Mouse (Mus musculus): ENCODE data around the gene Rem2. TPM values are rescaled to one million over a fixed set of nuclear protein-coding genes. Genes with fewer than 3 reads are reported as not detected.

Gene Rem2
- polyA plus RNA-seq, 1 experiment from 2014 or later = 2.0 TPM

DNA sequence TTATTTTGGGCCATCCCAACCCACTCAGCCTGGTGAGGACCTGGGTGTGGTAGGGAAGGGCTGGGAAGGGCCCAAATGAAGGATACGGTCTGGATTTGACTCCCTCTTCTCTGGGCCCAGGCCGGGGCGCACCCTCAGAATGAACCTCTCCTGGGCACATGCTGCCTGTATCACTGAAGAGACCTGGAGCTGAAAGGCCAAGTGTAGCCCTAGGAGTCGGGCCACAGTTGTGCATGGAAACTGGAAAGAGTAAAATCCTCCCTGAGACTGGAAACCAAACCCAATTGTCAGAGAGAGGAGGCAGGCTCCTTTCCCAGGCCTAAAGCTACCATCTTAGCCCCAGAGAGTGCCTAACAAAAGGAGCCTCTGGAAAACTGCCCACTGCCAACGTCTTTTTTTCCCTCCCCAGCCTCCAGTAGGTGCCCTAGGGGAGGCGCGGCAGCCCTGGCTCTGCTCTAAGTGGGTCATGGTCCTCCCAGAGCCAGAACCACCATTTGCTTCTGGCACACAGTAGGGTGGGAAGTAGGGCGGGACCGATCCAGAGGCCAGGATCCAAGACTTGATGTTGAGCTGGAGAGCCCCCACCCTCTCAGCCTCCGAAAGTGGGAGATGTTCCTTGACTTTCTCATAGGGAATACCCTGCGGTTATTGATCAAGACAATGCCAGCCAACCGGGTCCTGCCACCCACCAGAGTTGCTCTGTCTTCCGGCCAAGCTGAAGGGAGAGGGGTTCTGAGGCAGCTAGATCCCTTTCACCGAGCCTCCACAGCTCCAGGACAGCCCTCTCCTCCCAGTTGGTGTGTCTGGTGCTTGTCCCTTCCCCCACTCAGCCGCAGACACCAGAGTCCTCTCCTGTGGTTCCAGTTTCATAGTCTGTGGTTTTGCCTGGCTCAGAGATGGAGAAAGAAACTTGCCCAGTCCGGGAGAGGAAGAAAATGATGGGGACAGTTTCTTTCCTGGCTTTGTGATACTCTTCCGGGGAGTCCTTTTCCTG, 42.8 kb upstream of the Rem2 start:
- peak overlapping the region; percentile 74 for H3K4me2 ChIP-seq
- H3K27me3 ChIP-seq (replicated peaks) = no peaks in the 10 kb centered on the region
- WGBS = 33% methylated on average over 17 of the region's 17 CpGs
- H3K4me1 ChIP-seq = peaks cover 53% of the 10 kb centered on the region
- H3K36me3 ChIP-seq = peaks cover 45% of the 10 kb centered on the region
- ATAC-seq (ENCODE audit: extremely low read depth, insufficient number of reproducible peaks, low FRiP score, low TSS enrichment) = no peak
- peak overlapping the region; percentile 84 for H3K4me3 ChIP-seq
- peak overlapping the region; percentile 100 for H3K9ac ChIP-seq
- H3K9me3 ChIP-seq = no peaks in the 10 kb centered on the region
- H3K27ac ChIP-seq (replicated peaks) = peak overlapping the region; percentile 97

- H3K4me2 ChIP-seq = peak overlapping the region; percentile 74
- H3K27me3 ChIP-seq (replicated peaks) = no peaks in the 10 kb centered on the region
- peaks cover 45% of the 10 kb centered on the region for H3K36me3 ChIP-seq
- ATAC-seq (ENCODE audit: extremely low read depth, insufficient number of reproducible peaks, low FRiP score, low TSS enrichment) = no peak
- peak overlapping the region; percentile 100 for H3K9ac ChIP-seq
- WGBS = 56% methylated on average over 12 of the region's 12 CpGs
- peak overlapping the region; percentile 97 for H3K27ac ChIP-seq (replicated peaks)
- H3K4me3 ChIP-seq = peak overlapping the region; percentile 84
- peaks cover 44% of the 10 kb centered on the region for H3K4me1 ChIP-seq
- H3K9me3 ChIP-seq = no peaks in the 10 kb centered on the region
Observed at GRCm38 (mm10) chr14:54433941-54434531, 41.9 kb upstream of the Rem2 start.

- no peaks in the 10 kb centered on the region for H3K27me3 ChIP-seq (replicated peaks)
- H3K4me1 ChIP-seq = peaks cover 31% of the 10 kb centered on the region
- H3K4me2 ChIP-seq = no peak overlapping the region
- no peak overlapping the region for H3K27ac ChIP-seq (replicated peaks)
- peaks cover 50% of the 10 kb centered on the region for H3K36me3 ChIP-seq
- ATAC-seq (ENCODE audit: extremely low read depth, insufficient number of reproducible peaks, low FRiP score, low TSS enrichment) = no peak
- WGBS = 64% methylated on average over 11 of the region's 11 CpGs
- no peak overlapping the region for H3K4me3 ChIP-seq
- H3K9ac ChIP-seq = no peak overlapping the region
- H3K9me3 ChIP-seq = no peaks in the 10 kb centered on the region
Observed at GRCm38 (mm10) chr14:54435194-54435918, 40.5 kb upstream of the Rem2 start.

DNA sequence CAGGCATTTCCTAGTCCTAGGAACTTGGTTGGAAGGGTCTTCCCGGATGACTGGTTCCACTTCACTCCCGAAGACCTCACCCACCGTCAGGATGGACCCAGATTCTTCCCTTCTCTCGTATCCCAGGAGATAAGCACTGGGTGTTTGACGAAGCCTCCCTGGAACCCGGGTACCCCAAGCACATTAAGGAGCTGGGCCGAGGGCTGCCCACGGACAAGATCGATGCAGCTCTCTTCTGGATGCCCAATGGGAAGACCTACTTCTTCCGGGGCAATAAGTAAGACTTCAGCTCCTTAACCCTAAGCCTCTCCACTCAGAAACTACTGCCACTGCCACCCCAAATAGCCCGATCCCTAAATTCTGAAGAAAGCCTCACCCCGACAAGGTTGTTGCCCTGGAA, 36.7 kb upstream of the Rem2 start:
- Histone ChIP-seq H3K27me3 (replicated peaks) (no peaks in the 10 kb centered on the region), H3K9ac (no peak overlapping the region), H3K36me3 (peaks cover 64% of the 10 kb centered on the region), H3K27ac (replicated peaks) (no peak overlapping the region), H3K4me1 (peaks cover 26% of the 10 kb centered on the region), H3K4me2 (no peak overlapping the region), H3K9me3 (no peaks in the 10 kb centered on the region), H3K4me3 (no peak overlapping the region)
- ATAC-seq (ENCODE audit: extremely low read depth, insufficient number of reproducible peaks, low FRiP score, low TSS enrichment) = no peak
- 81% methylated on average over 12 of the region's 12 CpGs for WGBS

GRCm38 (mm10) chr14:54439610-54440009, 36.3 kb upstream of the Rem2 start:
- H3K9me3 ChIP-seq = no peaks in the 10 kb centered on the region
- no peak for ATAC-seq (ENCODE audit: extremely low read depth, insufficient number of reproducible peaks, low FRiP score, low TSS enrichment)
- peaks cover 26% of the 10 kb centered on the region for H3K4me1 ChIP-seq
- no peak overlapping the region for H3K4me3 ChIP-seq
- 67% methylated on average over 7 of the region's 7 CpGs for WGBS
- no peaks in the 10 kb centered on the region for H3K27me3 ChIP-seq (replicated peaks)
- no peak overlapping the region for H3K27ac ChIP-seq (replicated peaks)
- H3K36me3 ChIP-seq = peaks cover 64% of the 10 kb centered on the region
- no peak overlapping the region for H3K9ac ChIP-seq
- no peak overlapping the region for H3K4me2 ChIP-seq

DNA sequence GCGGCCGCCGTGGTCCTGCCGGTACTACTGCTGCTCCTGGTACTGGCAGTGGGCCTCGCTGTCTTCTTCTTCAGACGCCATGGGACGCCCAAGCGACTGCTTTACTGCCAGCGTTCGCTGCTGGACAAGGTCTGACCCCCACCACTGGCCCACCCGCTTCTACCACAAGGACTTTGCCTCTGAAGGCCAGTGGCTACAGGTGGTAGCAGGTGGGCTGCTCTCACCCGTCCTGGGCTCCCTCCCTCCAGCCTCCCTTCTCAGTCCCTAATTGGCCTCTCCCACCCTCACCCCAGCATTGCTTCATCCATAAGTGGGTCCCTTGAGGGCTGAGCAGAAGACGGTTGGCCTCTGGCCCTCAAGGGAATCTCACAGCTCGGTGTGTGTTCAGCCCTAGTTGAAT, 35.4 kb upstream of the Rem2 start:
- H3K27ac ChIP-seq (replicated peaks) = no peak overlapping the region
- peaks cover 62% of the 10 kb centered on the region for H3K36me3 ChIP-seq
- peaks cover 29% of the 10 kb centered on the region for H3K4me1 ChIP-seq
- H3K9ac ChIP-seq = 0 out of 2 replicates have a peak overlapping the region, but pooled peaks have one; percentile 8
- H3K9me3 ChIP-seq = no peaks in the 10 kb centered on the region
- WGBS = 88% methylated on average over 14 of the region's 14 CpGs
- no peak for ATAC-seq (ENCODE audit: extremely low read depth, insufficient number of reproducible peaks, low FRiP score, low TSS enrichment)
- H3K4me2 ChIP-seq = no peak overlapping the region
- H3K4me3 ChIP-seq = no peak overlapping the region
- H3K27me3 ChIP-seq (replicated peaks) = no peaks in the 10 kb centered on the region

DNA sequence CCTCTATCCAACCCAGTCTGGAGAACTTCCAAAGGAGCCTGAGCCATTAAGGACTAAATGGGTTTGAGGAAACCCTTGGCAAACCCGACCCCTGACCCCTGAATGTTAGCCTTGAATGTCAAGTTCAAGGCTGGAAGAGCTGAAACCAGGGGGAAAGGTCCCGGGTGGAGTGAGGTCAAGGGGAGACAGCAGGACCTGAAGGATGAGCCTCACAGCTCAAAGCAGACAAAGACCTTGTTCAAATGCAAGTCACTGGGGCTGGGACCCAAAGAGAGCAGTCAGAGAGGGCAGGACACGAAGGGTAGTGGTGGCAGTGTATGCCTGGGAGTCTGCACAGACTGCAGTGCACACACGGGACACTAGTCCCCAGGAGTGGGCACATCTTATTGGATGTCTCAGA, 34.5 kb upstream of the Rem2 start:
- ATAC-seq (ENCODE audit: extremely low read depth, insufficient number of reproducible peaks, low FRiP score, low TSS enrichment) = no peak
- Histone ChIP-seq H3K4me3 (no peak overlapping the region), H3K4me2 (no peak overlapping the region), H3K4me1 (peaks cover 33% of the 10 kb centered on the region), H3K27ac (replicated peaks) (no peak overlapping the region), H3K36me3 (peaks cover 53% of the 10 kb centered on the region), H3K9me3 (no peaks in the 10 kb centered on the region), H3K9ac (no peak overlapping the region), H3K27me3 (replicated peaks) (no peaks in the 10 kb centered on the region)
- 78% methylated on average over 4 of the region's 4 CpGs for WGBS

- Histone ChIP-seq H3K27me3 (replicated peaks) (no peaks in the 10 kb centered on the region), H3K4me1 (peaks cover 33% of the 10 kb centered on the region), H3K4me2 (no peak overlapping the region), H3K27ac (replicated peaks) (peak overlapping the region; percentile 38), H3K9me3 (no peaks in the 10 kb centered on the region), H3K4me3 (no peak overlapping the region), H3K9ac (no peak overlapping the region), H3K36me3 (peaks cover 42% of the 10 kb centered on the region)
- 83% methylated on average over 3 of the region's 3 CpGs for WGBS
- no peak for ATAC-seq (ENCODE audit: extremely low read depth, insufficient number of reproducible peaks, low FRiP score, low TSS enrichment)
Observed at GRCm38 (mm10) chr14:54442548-54442947, 33.4 kb upstream of the Rem2 start.

DNA sequence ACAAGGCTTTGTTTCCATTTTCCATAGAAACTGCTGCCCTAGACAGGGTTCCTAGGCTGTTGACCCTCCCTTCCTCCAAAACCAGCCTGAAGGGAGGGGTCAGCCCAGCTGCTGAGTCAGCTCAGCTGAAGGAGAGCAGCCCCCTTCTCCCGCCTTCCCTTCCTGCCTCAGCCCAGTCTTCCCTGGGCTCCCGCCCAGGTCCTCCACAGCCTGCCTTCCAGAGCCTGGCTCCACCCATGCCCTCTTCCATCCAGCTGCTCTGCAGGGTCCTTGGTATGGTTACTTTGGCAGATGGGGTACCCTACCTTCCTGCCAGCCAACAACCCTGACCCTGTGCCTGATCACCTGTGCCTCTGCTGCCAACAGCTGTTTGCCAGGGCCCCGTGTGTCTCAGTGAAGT, 32.7 kb upstream of the Rem2 start:
- Histone ChIP-seq H3K36me3 (peaks cover 36% of the 10 kb centered on the region), H3K27ac (replicated peaks) (peak overlapping the region; percentile 76), H3K4me1 (peaks cover 33% of the 10 kb centered on the region), H3K4me3 (no peak overlapping the region), H3K4me2 (no peak overlapping the region), H3K27me3 (replicated peaks) (no peaks in the 10 kb centered on the region), H3K9me3 (no peaks in the 10 kb centered on the region), H3K9ac (no peak overlapping the region)
- peak; percentile 65; the same call in 1 of the 2 replicates for ATAC-seq (ENCODE audit: extremely low read depth, insufficient number of reproducible peaks, low FRiP score, low TSS enrichment)
- 49% methylated on average over 3 of the region's 3 CpGs for WGBS

DNA sequence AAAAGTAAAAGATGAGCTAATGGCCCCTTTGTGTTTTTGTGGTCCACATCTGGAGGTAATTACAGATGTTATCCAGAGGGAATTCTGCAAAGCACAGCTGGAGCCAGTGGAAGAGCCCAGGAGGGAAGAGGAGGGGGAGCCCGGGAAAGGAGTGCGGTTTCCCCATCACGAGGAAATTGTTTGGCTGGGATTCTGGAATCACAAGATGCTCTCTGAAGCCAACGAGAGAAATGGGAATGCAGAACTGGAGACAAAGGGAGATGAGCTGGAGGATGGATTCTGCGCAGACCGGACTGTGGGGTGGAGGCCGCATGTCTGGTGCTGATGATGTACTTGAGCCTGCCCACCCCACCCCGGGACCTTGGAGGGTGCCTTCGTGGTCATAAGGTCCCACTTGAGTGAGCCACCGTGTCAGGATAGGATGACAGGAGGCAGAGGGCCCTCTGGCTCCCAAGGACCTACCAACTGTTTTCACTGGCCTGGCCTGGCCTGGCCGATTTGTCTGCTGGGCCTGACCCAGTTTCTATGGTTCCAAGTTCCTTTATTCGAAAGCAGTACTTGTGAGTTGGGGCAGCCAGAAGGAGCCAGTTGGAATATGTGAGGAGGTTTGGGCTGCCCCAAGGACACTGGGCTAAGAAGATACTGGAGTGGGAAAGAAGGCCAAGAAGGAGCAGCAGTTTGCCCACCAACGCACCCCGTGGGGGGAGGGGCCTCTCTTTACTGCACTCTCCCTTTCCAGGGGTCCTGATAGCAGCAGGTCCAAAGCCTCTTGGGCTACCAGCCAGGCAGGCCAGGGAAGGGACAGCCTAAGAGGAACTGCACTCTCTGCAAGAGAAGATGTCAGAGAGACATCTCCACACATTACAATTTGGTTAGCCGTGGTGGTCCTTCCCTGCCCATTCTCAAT, 31.9 kb upstream of the Rem2 start:
- H3K9me3 ChIP-seq = no peaks in the 10 kb centered on the region
- ATAC-seq (ENCODE audit: extremely low read depth, insufficient number of reproducible peaks, low FRiP score, low TSS enrichment) = no peak
- no peak overlapping the region for H3K4me2 ChIP-seq
- peaks cover 38% of the 10 kb centered on the region for H3K4me1 ChIP-seq
- H3K36me3 ChIP-seq = peaks cover 29% of the 10 kb centered on the region
- H3K9ac ChIP-seq = no peak overlapping the region
- H3K4me3 ChIP-seq = no peak overlapping the region
- 55% methylated on average over 15 of the region's 15 CpGs for WGBS
- no peaks in the 10 kb centered on the region for H3K27me3 ChIP-seq (replicated peaks)
- peak overlapping the region; percentile 76 for H3K27ac ChIP-seq (replicated peaks)
